In the genomic region with DNA sequence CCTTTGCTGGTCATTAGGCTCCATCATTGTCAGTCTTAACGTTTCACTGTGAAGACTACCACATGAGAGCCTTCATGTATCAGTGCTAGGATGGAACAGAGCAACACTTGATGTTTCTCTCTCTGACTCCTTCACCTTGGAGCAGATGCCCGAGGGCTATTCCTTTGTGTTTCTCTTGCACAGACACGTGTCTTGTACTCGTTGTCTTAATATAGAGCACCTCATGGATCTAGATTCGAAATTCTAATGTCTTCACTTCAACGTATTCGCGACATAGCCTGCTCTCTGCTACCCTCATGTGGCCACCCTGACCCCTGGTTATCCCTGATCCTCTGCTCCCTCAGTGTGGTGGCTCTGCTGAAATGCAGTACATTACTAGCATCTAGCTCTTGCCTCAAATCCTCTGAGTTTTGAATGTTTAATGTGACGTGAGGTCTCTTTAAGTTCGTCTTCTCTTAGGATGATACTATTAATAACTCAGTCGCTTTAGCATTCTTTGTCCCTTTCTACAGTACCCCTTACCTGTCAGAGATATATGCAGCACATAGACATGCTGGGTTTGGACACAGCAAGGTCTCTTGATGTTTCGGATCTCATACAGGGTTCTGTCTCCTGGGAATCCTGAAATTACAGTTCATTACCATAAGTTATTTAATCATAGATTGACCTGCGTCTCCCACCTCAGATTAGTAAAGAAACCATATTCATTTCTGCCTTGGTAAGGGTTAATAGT, we compare ENCODE assay signal across 8 mouse cellular contexts. TPM values are rescaled to one million over a fixed set of nuclear protein-coding genes. Genes with fewer than 3 reads are reported as not detected.
A peak's percentile ranks its signal among the peaks of the same experiment; 100 is the strongest.
DNase-seq lines count a peak whose midpoint lies in the region; ATAC-seq and TF ChIP-seq lines count a peak whose summit lies in the region.

No protein-coding gene starts in this region.

- H3K9ac ChIP-seq in liver, embryonic 14.5 days (replicated peaks), result no peak overlapping the region
- no peak overlapping the region for H3K9ac ChIP-seq in neural tube, embryonic 14.5 days (replicated peaks; ENCODE audit: low read depth, low read length)

- peaks cover 8% of the 10 kb centered on the region for H3K27me3 ChIP-seq in E14TG2a.4 (ENCODE audit: insufficient read depth, low read length)
- H3K27me3 ChIP-seq in liver, embryonic 14.5 days (ENCODE audit: control insufficient read depth, insufficient read depth, low read length), result no peaks in the 10 kb centered on the region
- no peaks in the 10 kb centered on the region for H3K27me3 ChIP-seq in neural tube, embryonic 14.5 days (ENCODE audit: control insufficient read depth, insufficient read depth, low read length)

- no peak overlapping the region for H3K4me3 ChIP-seq in E14TG2a.4 (replicated peaks; ENCODE audit: low read length)
- H3K4me3 ChIP-seq in liver, embryonic 14.5 days (ENCODE audit: insufficient read depth in 1 of 2, low read depth in 2 of 2, low read length in 2 of 2), result no peak overlapping the region
- H3K4me3 ChIP-seq in neural tube, embryonic 14.5 days (ENCODE audit: low read depth, low read length), result no peak overlapping the region

- no peak overlapping the region for H3K27ac ChIP-seq in liver, embryonic 14.5 days
- no peak overlapping the region for H3K27ac ChIP-seq in neural tube, embryonic 14.5 days (ENCODE audit: low read depth, low read length)

- no peaks in the 10 kb centered on the region for H3K4me1 ChIP-seq in E14TG2a.4 (replicated peaks; ENCODE audit: low read depth, low read length)
- H3K4me1 ChIP-seq in liver, embryonic 14.5 days (replicated peaks; ENCODE audit: control insufficient read depth in 2 of 2, insufficient read depth in 2 of 2, low read length in 1 of 2), result no peaks in the 10 kb centered on the region
- no peaks in the 10 kb centered on the region for H3K4me1 ChIP-seq in neural tube, embryonic 14.5 days (ENCODE audit: control insufficient read depth, insufficient read depth, low read length)

- intact Hi-C loops in gastrocnemius, postnatal 36 days (cut with DNase I), result no loop called here

- ATAC-seq in liver, embryonic 14.5 days (ENCODE audit: insufficient read depth), result peak; percentile 59; the same call in 1 of the 2 replicates
- ATAC-seq in neural tube, embryonic 14.5 days (ENCODE audit: low read depth), result peak; percentile 89
- ATAC-seq in inflammation-experienced regulatory T-cells, adult 6 months, result no peak

- H3K9me3 ChIP-seq in E14TG2a.4 (ENCODE audit: low read length), result no peaks in the 10 kb centered on the region
- H3K9me3 ChIP-seq in liver, embryonic 14.5 days (ENCODE audit: control insufficient read depth, low read length), result no peaks in the 10 kb centered on the region
- no peaks in the 10 kb centered on the region for H3K9me3 ChIP-seq in neural tube, embryonic 14.5 days (ENCODE audit: control insufficient read depth, low read length)

- TF ChIP-seq EP300 in liver, embryonic 14.5 days (IDR thresholded peaks at IDR 0.05; ENCODE audit: low read depth), result no peak

- peak; percentile 33 for TF ChIP-seq CTCF in E14TG2a.4 (conservative IDR thresholded peaks at IDR 0.05; ENCODE audit: low read length)
- TF ChIP-seq CTCF in liver, embryonic 14.5 days (IDR thresholded peaks at IDR 0.05; ENCODE audit: low read depth), result peak; percentile 87

- no peaks in the 10 kb centered on the region for H3K36me3 ChIP-seq in E14TG2a.4 (ENCODE audit: insufficient read depth, low read length)
- no peaks in the 10 kb centered on the region for H3K36me3 ChIP-seq in liver, embryonic 14.5 days (replicated peaks; ENCODE audit: control insufficient read depth, insufficient read depth, low read depth)
- no peaks in the 10 kb centered on the region for H3K36me3 ChIP-seq in neural tube, embryonic 14.5 days (ENCODE audit: control insufficient read depth, insufficient read depth, low read length)

- no peak overlapping the region for H3K4me2 ChIP-seq in liver, embryonic 14.5 days (ENCODE audit: low read depth)
- H3K4me2 ChIP-seq in neural tube, embryonic 14.5 days (ENCODE audit: low read depth, low read length), result no peak overlapping the region

- DNase-seq in adrenal gland, adult 18-20 months (ENCODE audit: low spot score in 2 of 2), result peak; percentile 35 to 57
- DNase-seq in embryo, embryonic 10 days (ENCODE audit: low spot score), result peak; percentile 75
- peak; percentile 24 to 41 for DNase-seq in gastrocnemius, postnatal 36 days
- DNase-seq in kidney, postnatal 4 days, result peak; percentile 70 to 72
- no peak for DNase-seq in liver, embryonic 14.5 days (ENCODE audit: low read depth in 3 of 3, low spot score in 3 of 3)

- WGBS in liver, embryonic 14.5 days (ENCODE audit: insufficient replicate concordance), result 22% methylated on average over 13 of the region's 13 CpGs
- 29% methylated on average over 13 of the region's 13 CpGs for WGBS in neural tube, embryonic 14.5 days

RNA-seq across cellular contexts. Expression of gene Cadm3, which starts 10.1 kb away (rescaled TPM):
- total RNA-seq in adrenal gland, adult 18-20 months (2021), result 1 to 10 TPM; 4.0 to 8.9 TPM
- total RNA-seq in gastrocnemius, postnatal 36 days (2021), result 1 to 10 TPM; 8.7 to 8.9 TPM
- 0.42 and 0.44 TPM in 2 replicates for polyA plus RNA-seq in liver, embryonic 14.5 days (2012; rRNA removed)
- 0.87 and 0.89 TPM in 2 replicates for polyA plus RNA-seq in liver, embryonic 14.5 days (2014; fragmentation: Nextera tagmentation; extraction: Ambion mirVana)
- 151 and 174 TPM in 2 replicates for polyA plus RNA-seq in neural tube, embryonic 14.5 days (2014; fragmentation: Nextera tagmentation; extraction: Ambion mirVana)
- polyA plus RNA-seq in inflammation-experienced regulatory T-cells, adult 6 months (2017; shearing (Covaris generic)), result under 1 TPM in 1 of 3 experiments, not detected in 2; 0.11 TPM

RNA-seq across cellular contexts. Expression of gene Aim2, which starts 26.9 kb away (rescaled TPM):
- 1 to 10 TPM; 1.1 to 2.0 TPM for total RNA-seq in adrenal gland, adult 18-20 months (2021)
- total RNA-seq in gastrocnemius, postnatal 36 days (2021), result under 1 TPM in 1 of 2 experiments, not detected in 1; 0.47 TPM
- polyA plus RNA-seq in liver, embryonic 14.5 days (2012; rRNA removed), result 3.2 and 4.4 TPM in 2 replicates
- 1.7 and 3.3 TPM in 2 replicates for polyA plus RNA-seq in liver, embryonic 14.5 days (2014; fragmentation: Nextera tagmentation; extraction: Ambion mirVana)
- polyA plus RNA-seq in neural tube, embryonic 14.5 days (2014; fragmentation: Nextera tagmentation; extraction: Ambion mirVana), result 1.1 and 2.7 TPM in 2 replicates
- polyA plus RNA-seq in inflammation-experienced regulatory T-cells, adult 6 months (2017; shearing (Covaris generic)), result 10 to 100 TPM; 49.6 to 69.8 (median 61.1) TPM

RNA-seq across cellular contexts. Expression of gene Ackr1, which starts 44.0 kb away (rescaled TPM):
- total RNA-seq in adrenal gland, adult 18-20 months (2021), result 1 to 10 TPM in 1 of 2 experiments, under 1 TPM in 1; 0.63 to 2.0 TPM
- 1 to 10 TPM; 2.2 to 2.9 TPM for total RNA-seq in gastrocnemius, postnatal 36 days (2021)
- polyA plus RNA-seq in liver, embryonic 14.5 days (2012; rRNA removed), result 53.0 and 70.6 TPM in 2 replicates
- 76.9 and 84.9 TPM in 2 replicates for polyA plus RNA-seq in liver, embryonic 14.5 days (2014; fragmentation: Nextera tagmentation; extraction: Ambion mirVana)
- 34.4 and 35.6 TPM in 2 replicates for polyA plus RNA-seq in neural tube, embryonic 14.5 days (2014; fragmentation: Nextera tagmentation; extraction: Ambion mirVana)
- not detected for polyA plus RNA-seq in inflammation-experienced regulatory T-cells, adult 6 months (2017; shearing (Covaris generic))

Comparison
In these comparisons a context has a peak if more than half of its experiments do, and no peak if none do; other contexts are left out.
1. DNase-seq: peak in adrenal gland, adult 18-20 months (2 of 2), embryo, embryonic 10 days (single experiment), gastrocnemius, postnatal 36 days (2 of 2) and kidney, postnatal 4 days (2 of 2); none in liver, embryonic 14.5 days (0 of 3).
2. RNA of gene Cadm3, which starts 10.1 kb away (polyA plus RNA-seq): 151 to 174 TPM in neural tube, embryonic 14.5 days; 0.42 to 0.89 TPM in liver, embryonic 14.5 days and 0.11 TPM in inflammation-experienced regulatory T-cells, adult 6 months; every median in the first group is over 10 times any median in the second.
3. RNA of gene Aim2, which starts 26.9 kb away (polyA plus RNA-seq): 49.6 to 69.8 TPM in inflammation-experienced regulatory T-cells, adult 6 months; 1.7 to 4.4 TPM in liver, embryonic 14.5 days and 1.1 to 2.7 TPM in neural tube, embryonic 14.5 days; every median in the first group is over 4 times any median in the second.
4. RNA of gene Ackr1, which starts 44.0 kb away (polyA plus RNA-seq): 53.0 to 84.9 TPM in liver, embryonic 14.5 days and 34.4 to 35.6 TPM in neural tube, embryonic 14.5 days; not detected in inflammation-experienced regulatory T-cells, adult 6 months; every median in the first group is over 10 times any median in the second.